Mouse (Mus musculus) myocyte (in vitro differentiated cells): ENCODE data around the gene Prkd1.

ENCODE experiments used
- MAX ChIP-seq: IDR thresholded peaks from one replicate; pipeline ENCODE4 v1.6.1; 2011; ENCODE audit warnings: low read depth, mild to moderate bottlenecking, control low read depth
- MYOD1 ChIP-seq, 3 experiments: IDR thresholded peaks; one replicate each; pipeline ENCODE4 v1.6.1; 2011; ENCODE audit warnings: control low read depth in 2 of 3, low read depth in 2 of 3, mild to moderate bottlenecking in 2 of 3, moderate library complexity in 1 of 3; ENCODE audit not compliant: insufficient read length in 2 of 3, control insufficient read depth in 1 of 3
- POLR2A ChIP-seq: IDR thresholded peaks from one replicate; pipeline ENCODE4 v1.6.1; 2011; ENCODE audit warnings: low read depth, mild to moderate bottlenecking, control low read depth, moderate library complexity; ENCODE audit not compliant: insufficient read length
- POLR2AphosphoS2 ChIP-seq: IDR thresholded peaks from one replicate; pipeline ENCODE4 v1.6.1; 2011; ENCODE audit warnings: low read depth, control low read depth; ENCODE audit not compliant: insufficient read length
- TCF3 ChIP-seq: IDR thresholded peaks from one replicate; pipeline ENCODE4 v1.6.1; 2011; ENCODE audit warnings: low read depth, control low read depth; ENCODE audit not compliant: insufficient read length
- USF1 ChIP-seq: IDR thresholded peaks from one replicate; pipeline ENCODE4 v1.6.1; 2011; ENCODE audit warnings: low read depth, mild to moderate bottlenecking, control low read depth, moderate library complexity

DNA sequence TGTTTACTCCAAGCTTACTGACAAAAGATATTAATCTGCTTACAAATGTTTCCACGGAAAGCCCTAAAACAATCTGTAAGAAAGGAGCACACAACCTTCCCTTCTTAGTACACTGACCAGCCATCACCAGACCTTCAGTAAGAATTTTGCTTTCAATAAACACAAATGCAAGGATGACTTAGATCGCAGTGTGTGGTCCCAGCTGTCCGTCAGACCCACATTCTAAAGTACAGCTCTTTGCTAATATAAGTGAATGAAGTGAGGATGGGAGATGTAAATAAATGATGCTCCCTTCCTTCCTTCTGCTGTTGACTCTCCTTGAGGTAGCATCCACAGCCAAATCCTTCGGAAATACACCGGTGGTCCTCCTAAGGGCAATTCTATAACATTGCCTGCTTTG, 108.1 kb downstream of the Prkd1 start:
- no peak for TF ChIP-seq POLR2A
- TF ChIP-seq POLR2AphosphoS2: no peak
- TF ChIP-seq MAX: no peak
- no peak for TF ChIP-seq MYOD1 (IDR thresholded peaks at IDR 0.05; ENCODE audit: control insufficient read depth in 1 of 3, insufficient read length in 2 of 3, low read depth in 2 of 3)
- TF ChIP-seq USF1: no peak
- TF ChIP-seq TCF3: no peak
